Mouse (Mus musculus) T-cell, adult 2 months (primary cell): ENCODE results near the gene Ctsll3.

Experiments
- DNase-seq: peaks from one replicate; pipeline ENCODE4 v3.0.0; 2022; ENCODE audit warnings: low spot score

Gene Ctsll3

GRCm38 (mm10) chr13:60802749-60803148 lies at the start of gene Ctsll3:
Gene Ctsll3, minus strand, starts transcription at chr13:60802849.
- no peak for DNase-seq

- DNase-seq, result peak; percentile 82
Observed at GRCm38 (mm10) chr13:60848241-60849120, 45.8 kb upstream of the Ctsll3 start.

- no peak for DNase-seq
Observed at GRCm38 (mm10) chr13:60843153-60843552, 40.5 kb upstream of the Ctsll3 start.

- DNase-seq, result peak; percentile 26
Observed at GRCm38 (mm10) chr13:60842703-60843102, 40.1 kb upstream of the Ctsll3 start.

GRCm38 (mm10) chr13:60839353-60839902 lies 36.8 kb upstream of the Ctsll3 start:
- DNase-seq, result peak; percentile 56

GRCm38 (mm10) chr13:60826052-60826451 lies 23.4 kb upstream of the Ctsll3 start:
- DNase-seq, result peak; percentile 70

GRCm38 (mm10) chr13:60820486-60821175 lies 18.0 kb upstream of the Ctsll3 start:
- no peak for DNase-seq

- DNase-seq, result no peak
Observed at GRCm38 (mm10) chr13:60819469-60819868, 16.8 kb upstream of the Ctsll3 start.

GRCm38 (mm10) chr13:60813722-60814121 lies 11.1 kb upstream of the Ctsll3 start:
- no peak for DNase-seq

- DNase-seq, result no peak
Observed at GRCm38 (mm10) chr13:60812768-60813167, 10.1 kb upstream of the Ctsll3 start.

- DNase-seq, result no peak
Observed at GRCm38 (mm10) chr13:60809690-60810089, 7.0 kb upstream of the Ctsll3 start.

- DNase-seq, result no peak
Observed at GRCm38 (mm10) chr13:60789466-60789865, 13.2 kb downstream of the Ctsll3 start.

- DNase-seq, result no peak
Observed at GRCm38 (mm10) chr13:60786264-60786663, 16.4 kb downstream of the Ctsll3 start, which contains the start of gene BC051665. Gene BC051665, minus strand, starts transcription at chr13:60786364.

GRCm38 (mm10) chr13:60783301-60783700 lies 19.3 kb downstream of the Ctsll3 start:
- no peak for DNase-seq

GRCm38 (mm10) chr13:60780534-60780933 lies 22.1 kb downstream of the Ctsll3 start:
- no peak for DNase-seq

GRCm38 (mm10) chr13:60761161-60761560 lies 41.5 kb downstream of the Ctsll3 start:
- DNase-seq, result no peak

GRCm38 (mm10) chr13:60760392-60760791 lies 42.3 kb downstream of the Ctsll3 start:
- no peak for DNase-seq

- peak; percentile 13 for DNase-seq
Observed at GRCm38 (mm10) chr13:60759136-60759535, 43.5 kb downstream of the Ctsll3 start.

- DNase-seq, result no peak
Observed at GRCm38 (mm10) chr13:60757292-60757691, 45.4 kb downstream of the Ctsll3 start.

- no peak for DNase-seq
Observed at GRCm38 (mm10) chr13:60755251-60755650, 47.4 kb downstream of the Ctsll3 start.

GRCm38 (mm10) chr13:60753216-60753615 lies 49.4 kb downstream of the Ctsll3 start:
- no peak for DNase-seq

- DNase-seq, result no peak
Observed at GRCm38 (mm10) chr13:60750930-60751329, 51.7 kb downstream of the Ctsll3 start.

GRCm38 (mm10) chr13:60748556-60748955 lies 54.1 kb downstream of the Ctsll3 start:
- DNase-seq, result no peak
